Mouse (Mus musculus): ENCODE data around the gene Pou1f1.

DNA sequence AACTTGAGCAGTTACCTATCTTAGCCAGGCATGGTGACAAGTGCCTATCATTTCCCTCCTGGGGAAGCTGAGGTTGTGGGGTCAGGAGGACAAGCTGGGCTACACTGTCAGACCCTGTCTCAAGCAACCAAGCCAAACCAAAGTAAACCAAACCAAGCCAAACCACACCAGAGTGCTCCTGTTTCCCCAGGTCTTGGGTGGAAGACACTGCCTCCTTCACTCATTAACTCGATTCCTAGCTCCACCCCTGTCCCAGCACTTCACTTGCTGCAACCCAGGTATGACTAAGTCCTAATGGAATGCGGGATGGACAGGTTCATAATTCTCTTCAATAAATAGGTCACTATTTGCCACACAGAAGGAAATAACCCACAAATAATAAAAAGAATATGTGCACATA, 39.3 kb downstream of the Pou1f1 start:
- TF ChIP-seq CTCF (IDR thresholded peaks at IDR 0.05; ENCODE audit: insufficient read depth, low read length) (no peak), POLR2A (IDR thresholded peaks at IDR 0.05; ENCODE audit: borderline replicate concordance, extremely low read depth, low read depth, low read length) (no peak)

All from lung, adult 2 months (tissue).